ENCODE assay signal across 10 mouse cellular contexts in genomic region chr14:40914701-40915100, GRCm38 (mm10). TPM values are rescaled to one million over a fixed set of nuclear protein-coding genes. Genes with fewer than 3 reads are reported as not detected.
DNase-seq lines count a peak whose midpoint lies in the region; ATAC-seq and TF ChIP-seq lines count a peak whose summit lies in the region.
"Had no signal": no experiment of that assay in that cellular context is flagged by ENCODE, and none has a peak within 500 bp of the region (broad histone marks: within the 10 kb centered on the region; RNA-seq: fewer than 3 reads in every experiment).

No protein-coding gene starts in this region.

- no peaks in the 10 kb centered on the region for H3K9me3 ChIP-seq in lung, embryonic 14.5 days (ENCODE audit: low read depth, low read length)
- no peaks in the 10 kb centered on the region for H3K9me3 ChIP-seq in heart, embryonic 12.5 days (replicated peaks)
- H3K9me3 ChIP-seq in kidney, embryonic 15.5 days (replicated peaks), result no peaks in the 10 kb centered on the region
- no peaks in the 10 kb centered on the region for H3K9me3 ChIP-seq in stomach, embryonic 16.5 days (replicated peaks; ENCODE audit: control insufficient read depth, low read length)
- H3K9me3 ChIP-seq: neural tube, embryonic 12.5 days had no signal

- peak; percentile 43 for DNase-seq in lung, embryonic 14.5 days
- no peak for DNase-seq in lung, postnatal 4 days
- no peak for DNase-seq in adipocyte (ENCODE audit: low spot score)
- DNase-seq in urinary bladder, postnatal 25 days (ENCODE audit: low spot score), result no peak
- DNase-seq: right cerebral cortex, postnatal 25 days; thymus, postnatal 14 days had no signal

- WGBS in lung, embryonic 14.5 days, result 59% methylated on average over 3 of the region's 3 CpGs
- 65% methylated on average over 3 of the region's 3 CpGs for WGBS in heart, embryonic 12.5 days
- 44% methylated on average over 3 of the region's 3 CpGs for WGBS in kidney, embryonic 15.5 days
- 58% methylated on average over 3 of the region's 3 CpGs for WGBS in stomach, embryonic 16.5 days

- peaks cover 70% of the 10 kb centered on the region for H3K36me3 ChIP-seq in lung, embryonic 14.5 days (ENCODE audit: insufficient read depth)
- peaks cover 52% of the 10 kb centered on the region for H3K36me3 ChIP-seq in heart, embryonic 12.5 days
- H3K36me3 ChIP-seq in kidney, embryonic 15.5 days, result peaks cover 61% of the 10 kb centered on the region
- peaks cover 8% of the 10 kb centered on the region for H3K36me3 ChIP-seq in stomach, embryonic 16.5 days (ENCODE audit: control insufficient read depth, insufficient read depth, low read length)

- no peak overlapping the region for H3K9ac ChIP-seq in lung, embryonic 14.5 days
- no peak overlapping the region for H3K9ac ChIP-seq in heart, embryonic 12.5 days
- H3K9ac ChIP-seq in kidney, embryonic 15.5 days, result no peak overlapping the region
- peak overlapping the region; percentile 48 for H3K9ac ChIP-seq in stomach, embryonic 16.5 days (ENCODE audit: low read length)
- H3K9ac ChIP-seq: neural tube, embryonic 12.5 days had no signal

- no peak overlapping the region for H3K4me3 ChIP-seq in lung, embryonic 14.5 days (ENCODE audit: low read depth, low read length)
- H3K4me3 ChIP-seq in heart, embryonic 12.5 days, result no peak overlapping the region
- H3K4me3 ChIP-seq in kidney, embryonic 15.5 days (replicated peaks), result no peak overlapping the region
- no peak overlapping the region for H3K4me3 ChIP-seq in stomach, embryonic 16.5 days (replicated peaks; ENCODE audit: low read length)
- H3K4me3 ChIP-seq: neural tube, embryonic 12.5 days had no signal

- no peaks in the 10 kb centered on the region for H3K27me3 ChIP-seq in lung, embryonic 14.5 days (ENCODE audit: insufficient read depth, low read length)
- no peaks in the 10 kb centered on the region for H3K27me3 ChIP-seq in heart, embryonic 12.5 days (replicated peaks)
- no peaks in the 10 kb centered on the region for H3K27me3 ChIP-seq in kidney, embryonic 15.5 days
- H3K27me3 ChIP-seq in stomach, embryonic 16.5 days (ENCODE audit: control insufficient read depth, insufficient read depth, low read length), result no peaks in the 10 kb centered on the region
- H3K27me3 ChIP-seq: neural tube, embryonic 12.5 days had no signal

- H3K4me2 ChIP-seq in lung, embryonic 14.5 days, result no peak overlapping the region
- H3K4me2 ChIP-seq in heart, embryonic 12.5 days, result no peak overlapping the region
- no peak overlapping the region for H3K4me2 ChIP-seq in kidney, embryonic 15.5 days
- no peak overlapping the region for H3K4me2 ChIP-seq in stomach, embryonic 16.5 days (ENCODE audit: low read depth, low read length)
- H3K4me2 ChIP-seq: neural tube, embryonic 12.5 days had no signal

- ATAC-seq in lung, embryonic 14.5 days (ENCODE audit: insufficient read depth), result peak; percentile 35; the same call in 1 of the 2 replicates
- 0 out of 2 replicates have a peak, but pooled peaks have one; percentile 30 for ATAC-seq in heart, embryonic 12.5 days (ENCODE audit: insufficient number of reproducible peaks, low FRiP score)
- ATAC-seq in kidney, embryonic 15.5 days (replicated peaks; ENCODE audit: low FRiP score), result peak; percentile 42
- peak; percentile 68 for ATAC-seq in stomach, embryonic 16.5 days (ENCODE audit: insufficient read depth, low FRiP score)

- no peaks in the 10 kb centered on the region for H3K4me1 ChIP-seq in lung, embryonic 14.5 days (ENCODE audit: insufficient read depth)
- H3K4me1 ChIP-seq in heart, embryonic 12.5 days (replicated peaks), result peaks cover 44% of the 10 kb centered on the region
- peaks cover 37% of the 10 kb centered on the region for H3K4me1 ChIP-seq in kidney, embryonic 15.5 days
- H3K4me1 ChIP-seq in stomach, embryonic 16.5 days (ENCODE audit: control insufficient read depth, insufficient read depth, low read length), result peaks cover 15% of the 10 kb centered on the region

- TF ChIP-seq CTCF in lung, embryonic 14.5 days (IDR thresholded peaks at IDR 0.05; ENCODE audit: low read depth), result no peak

- peak overlapping the region; percentile 27; the same call in 1 of the 2 replicates for H3K27ac ChIP-seq in lung, embryonic 14.5 days (ENCODE audit: low read depth)
- no peak overlapping the region; the same call in 1 of the 2 replicates for H3K27ac ChIP-seq in heart, embryonic 12.5 days (ENCODE audit: poor library complexity, severe bottlenecking)
- H3K27ac ChIP-seq in kidney, embryonic 15.5 days, result peak overlapping the region; percentile 47
- H3K27ac ChIP-seq in stomach, embryonic 16.5 days (ENCODE audit: low read length), result peak overlapping the region; percentile 91
- H3K27ac ChIP-seq: neural tube, embryonic 12.5 days had no signal

RNA-seq across cellular contexts. Expression of gene Sh2d4b, which starts 21.6 kb away (rescaled TPM):
- polyA plus RNA-seq in lung, embryonic 14.5 days (2014; fragmentation: Nextera tagmentation; extraction: Ambion mirVana), result 0.74 and 0.79 TPM in 2 replicates
- 0.50 and 0.82 TPM in 2 replicates for polyA plus RNA-seq in heart, embryonic 12.5 days (2016; fragmentation: Nextera tagmentation; extraction: Ambion mirVana)
- polyA plus RNA-seq in kidney, embryonic 15.5 days (2015; fragmentation: Nextera tagmentation; extraction: Ambion mirVana), result 0.85 and 0.92 TPM in 2 replicates
- polyA plus RNA-seq in stomach, embryonic 16.5 days (2015; fragmentation: Nextera tagmentation; extraction: Ambion mirVana), result 0.35 and 0.41 TPM in 2 replicates

RNA-seq across cellular contexts. Expression of gene Tspan14, which starts 51.9 kb away (rescaled TPM):
- 104 and 105 TPM in 2 replicates for polyA plus RNA-seq in lung, embryonic 14.5 days (2014; fragmentation: Nextera tagmentation; extraction: Ambion mirVana)
- polyA plus RNA-seq in heart, embryonic 12.5 days (2016; fragmentation: Nextera tagmentation; extraction: Ambion mirVana), result 43.2 and 46.7 TPM in 2 replicates
- 109 and 112 TPM in 2 replicates for polyA plus RNA-seq in kidney, embryonic 15.5 days (2015; fragmentation: Nextera tagmentation; extraction: Ambion mirVana)
- polyA plus RNA-seq in stomach, embryonic 16.5 days (2015; fragmentation: Nextera tagmentation; extraction: Ambion mirVana), result 77.3 and 88.1 TPM in 2 replicates
